Mouse (Mus musculus) erythroblast, embryonic 14.5 days (primary cell): ENCODE results near the gene Hivep3.

ENCODE experiments used
- GATA1 ChIP-seq: IDR thresholded peaks from 2 replicates; pipeline ENCODE4 v1.6.1; 2012; ENCODE audit warnings: low read length, inconsistent platforms, mixed read lengths
- TAL1 ChIP-seq: IDR thresholded peaks from 3 replicates; pipeline ENCODE4 v1.6.1; 2012; ENCODE audit warnings: low read length, inconsistent platforms, mixed read lengths

DNA sequence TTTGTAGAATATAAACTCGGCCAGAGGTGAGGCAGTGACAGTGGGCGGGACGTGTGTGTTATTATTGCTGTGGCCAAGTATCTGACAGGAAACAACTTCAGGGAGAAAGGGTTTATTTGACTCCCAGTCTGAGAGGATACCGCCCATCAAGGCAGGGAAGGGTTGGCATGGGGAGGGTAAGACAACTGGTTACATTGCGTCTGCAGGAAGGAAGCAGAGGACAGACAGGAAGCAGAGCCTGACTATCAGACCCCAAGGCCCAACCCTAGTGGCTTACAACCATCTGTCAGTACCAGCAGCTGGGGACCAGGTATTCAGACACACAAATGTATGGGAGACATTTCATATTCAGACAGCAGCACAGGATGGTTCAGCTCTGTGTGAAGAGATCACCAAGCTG is 144.6 kb downstream of the Hivep3 start:
- no peak for TF ChIP-seq GATA1
- no peak for TF ChIP-seq TAL1
